Mouse (Mus musculus) embryonic facial prominence, embryonic 12.5 days (tissue): ENCODE measurements around the gene 1700037H04Rik. TPM values are rescaled to one million over a fixed set of nuclear protein-coding genes. Genes with fewer than 3 reads are reported as not detected.

ENCODE experiments used
- ATAC-seq: fragments of 200-750 bp; cut with Nextera tagmentation; 2 replicates; pipeline ENCODE4 v1.8.0; 2017; ENCODE audit not compliant: insufficient number of reproducible peaks, insufficient read depth, low FRiP score, low TSS enrichment
- H3K27ac ChIP-seq: fragments of 300-500 bp; sonication (generic); 2 replicates; pipeline ENCODE4 v1.5.1; 2016; ENCODE audit warnings: mild to moderate bottlenecking
- H3K27me3 ChIP-seq: fragments of 300-500 bp; sonication (generic); 2 replicates; pipeline ENCODE4 v1.6.1; 2016; ENCODE audit warnings: mild to moderate bottlenecking, moderate library complexity
- H3K36me3 ChIP-seq: fragments of 300-500 bp; sonication (generic); 2 replicates; pipeline ENCODE4 v1.6.1; 2016; ENCODE audit warnings: mild to moderate bottlenecking
- H3K4me1 ChIP-seq: fragments of 300-500 bp; sonication (generic); 2 replicates; pipeline ENCODE4 v1.6.1; 2016
- H3K4me2 ChIP-seq: fragments of 300-500 bp; sonication (generic); replicated peaks from 2 replicates; pipeline ENCODE4 v1.6.1; 2016; ENCODE audit warnings: mild to moderate bottlenecking, moderate library complexity
- H3K4me3 ChIP-seq: fragments of 300-500 bp; sonication (generic); 2 replicates; pipeline ENCODE4 v1.5.1; 2016; ENCODE audit warnings: mild to moderate bottlenecking
- H3K9ac ChIP-seq: fragments of 300-500 bp; sonication (generic); 2 replicates; pipeline ENCODE4 v1.6.1; 2016; ENCODE audit warnings: mild to moderate bottlenecking, moderate library complexity
- H3K9me3 ChIP-seq: fragments of 300-500 bp; sonication (generic); 2 replicates; pipeline ENCODE4 v1.6.1; 2016; ENCODE audit warnings: mild to moderate bottlenecking, moderate library complexity
- WGBS: fragments of 180-500 bp; shearing (Covaris S2); methylation state at CpG from one replicate; pipeline ENCODE4 v1.1.7; 2016; 5-methylcytosine and 5-hydroxymethylcytosine counted together
- polyA plus RNA-seq: library from polyadenylated mRNA; unstranded; fragments of >200 nt; fragmentation: Nextera tagmentation; extraction: Ambion mirVana; gene quantifications from 2 replicates; pipeline ENCODE4 v1.2.1, GENCODE M21; 2016

The 1700037H04Rik gene
- polyA plus RNA-seq, 1 experiment from 2014 or later: 74.1 TPM

- no peak overlapping the region for H3K9ac ChIP-seq
- no peak overlapping the region for H3K27ac ChIP-seq
- H3K36me3 ChIP-seq: peaks cover 93% of the 10 kb centered on the region
- no peak overlapping the region for H3K4me3 ChIP-seq
- no peaks in the 10 kb centered on the region for H3K27me3 ChIP-seq
- ATAC-seq: no peak
- H3K4me1 ChIP-seq: no peaks in the 10 kb centered on the region
- 66% methylated on average over 22 of the region's 22 CpGs for WGBS
- H3K4me2 ChIP-seq: no peak overlapping the region
- no peaks in the 10 kb centered on the region for H3K9me3 ChIP-seq
These were observed 16.7 kb downstream of the 1700037H04Rik start for GRCm38 (mm10) chr2:131143007-131143780.

GRCm38 (mm10) chr2:131142592-131142991 is 17.3 kb downstream of the 1700037H04Rik start:
- Histone ChIP-seq H3K4me3 (no peak overlapping the region), H3K4me1 (no peaks in the 10 kb centered on the region), H3K27me3 (no peaks in the 10 kb centered on the region), H3K27ac (no peak overlapping the region), H3K9me3 (no peaks in the 10 kb centered on the region), H3K9ac (no peak overlapping the region), H3K4me2 (no peak overlapping the region), H3K36me3 (peaks cover 93% of the 10 kb centered on the region)
- ATAC-seq: peak; percentile 54
- 30% methylated on average over 18 of the region's 18 CpGs for WGBS

GRCm38 (mm10) chr2:131141336-131141986 is 18.4 kb downstream of the 1700037H04Rik start:
- no peaks in the 10 kb centered on the region for H3K4me1 ChIP-seq
- no peak for ATAC-seq
- H3K27me3 ChIP-seq: no peaks in the 10 kb centered on the region
- peaks cover 92% of the 10 kb centered on the region for H3K36me3 ChIP-seq
- H3K27ac ChIP-seq: no peak overlapping the region
- no peak overlapping the region for H3K4me3 ChIP-seq
- no peak overlapping the region for H3K4me2 ChIP-seq
- H3K9ac ChIP-seq: no peak overlapping the region
- H3K9me3 ChIP-seq: no peaks in the 10 kb centered on the region
- 81% methylated on average over 8 of the region's 8 CpGs for WGBS

- Histone ChIP-seq H3K9ac (no peak overlapping the region), H3K4me3 (no peak overlapping the region), H3K4me1 (no peaks in the 10 kb centered on the region), H3K4me2 (no peak overlapping the region), H3K9me3 (no peaks in the 10 kb centered on the region), H3K36me3 (peaks cover 90% of the 10 kb centered on the region), H3K27ac (no peak overlapping the region), H3K27me3 (no peaks in the 10 kb centered on the region)
- WGBS: 67% methylated on average over 5 of the region's 5 CpGs
- no peak for ATAC-seq
These were observed 19.4 kb downstream of the 1700037H04Rik start for GRCm38 (mm10) chr2:131140533-131140905.

GRCm38 (mm10) chr2:131139886-131140532 is 19.9 kb downstream of the 1700037H04Rik start:
- no peak for ATAC-seq

GRCm38 (mm10) chr2:131139287-131139686 is 20.6 kb downstream of the 1700037H04Rik start:
- Histone ChIP-seq H3K27me3 (no peaks in the 10 kb centered on the region), H3K36me3 (peaks cover 89% of the 10 kb centered on the region), H3K9ac (no peak overlapping the region), H3K4me3 (no peak overlapping the region), H3K4me1 (peaks cover 7% of the 10 kb centered on the region; the same call in 1 of the 2 replicates), H3K9me3 (no peaks in the 10 kb centered on the region), H3K27ac (no peak overlapping the region), H3K4me2 (no peak overlapping the region)
- no peak for ATAC-seq
- WGBS: 89% methylated on average over 5 of the region's 5 CpGs

More at GRCm38 (mm10) chr2:131139886-131140532, 19.9 kb downstream of the 1700037H04Rik start:
- Histone ChIP-seq H3K9me3 (no peaks in the 10 kb centered on the region), H3K27me3 (no peaks in the 10 kb centered on the region), H3K4me1 (peaks cover 3% of the 10 kb centered on the region; the same call in 1 of the 2 replicates), H3K4me3 (no peak overlapping the region), H3K27ac (no peak overlapping the region), H3K4me2 (no peak overlapping the region), H3K9ac (no peak overlapping the region), H3K36me3 (peaks cover 89% of the 10 kb centered on the region)
- 42% methylated on average over 5 of the region's 5 CpGs for WGBS

GRCm38 (mm10) chr2:131138760-131139159 is 21.1 kb downstream of the 1700037H04Rik start:
- Histone ChIP-seq H3K4me2 (no peak overlapping the region), H3K4me3 (no peak overlapping the region), H3K27me3 (no peaks in the 10 kb centered on the region), H3K9me3 (no peaks in the 10 kb centered on the region), H3K36me3 (peaks cover 91% of the 10 kb centered on the region), H3K27ac (no peak overlapping the region), H3K9ac (no peak overlapping the region), H3K4me1 (peaks cover 7% of the 10 kb centered on the region; the same call in 1 of the 2 replicates)
- WGBS: 94% methylated on average over 7 of the region's 7 CpGs
- ATAC-seq: no peak

GRCm38 (mm10) chr2:131138296-131138695 is 21.6 kb downstream of the 1700037H04Rik start:
- peaks cover 7% of the 10 kb centered on the region; the same call in 1 of the 2 replicates for H3K4me1 ChIP-seq
- H3K9me3 ChIP-seq: no peaks in the 10 kb centered on the region
- peaks cover 86% of the 10 kb centered on the region for H3K36me3 ChIP-seq
- no peak overlapping the region for H3K27ac ChIP-seq
- H3K27me3 ChIP-seq: no peaks in the 10 kb centered on the region
- no peak overlapping the region for H3K4me2 ChIP-seq
- no peak overlapping the region for H3K4me3 ChIP-seq
- H3K9ac ChIP-seq: no peak overlapping the region
- WGBS: 80% methylated on average over 4 of the region's 4 CpGs
- ATAC-seq: no peak

- 0 out of 2 replicates have a peak, but pooled peaks have one; percentile 23 for ATAC-seq
- H3K4me3 ChIP-seq: no peak overlapping the region
- WGBS: 68% methylated on average over 11 of the region's 11 CpGs
- H3K9ac ChIP-seq: no peak overlapping the region
- peaks cover 64% of the 10 kb centered on the region for H3K36me3 ChIP-seq
- H3K4me2 ChIP-seq: no peak overlapping the region
- H3K9me3 ChIP-seq: no peaks in the 10 kb centered on the region
- no peak overlapping the region for H3K27ac ChIP-seq
- H3K4me1 ChIP-seq: peaks cover 15% of the 10 kb centered on the region
- H3K27me3 ChIP-seq: no peaks in the 10 kb centered on the region
These were observed 24.3 kb downstream of the 1700037H04Rik start for GRCm38 (mm10) chr2:131135521-131136139.

- no peaks in the 10 kb centered on the region for H3K27me3 ChIP-seq
- 76% methylated on average over 8 of the region's 8 CpGs for whole genome bisulfite sequencing
- H3K36me3 ChIP-seq: peaks cover 58% of the 10 kb centered on the region
- no peak for ATAC-seq
- no peaks in the 10 kb centered on the region for H3K9me3 ChIP-seq
- H3K27ac ChIP-seq: peak overlapping the region; percentile 51; the same call in 1 of the 2 replicates
- no peak overlapping the region for H3K9ac ChIP-seq
- H3K4me2 ChIP-seq: no peak overlapping the region
- no peak overlapping the region for H3K4me3 ChIP-seq
- peaks cover 15% of the 10 kb centered on the region for H3K4me1 ChIP-seq
These were observed 25.0 kb downstream of the 1700037H04Rik start for GRCm38 (mm10) chr2:131134826-131135400.

- Histone ChIP-seq H3K9me3 (no peaks in the 10 kb centered on the region), H3K4me1 (peaks cover 15% of the 10 kb centered on the region), H3K4me3 (no peak overlapping the region), H3K4me2 (no peak overlapping the region), H3K27me3 (no peaks in the 10 kb centered on the region), H3K36me3 (peaks cover 53% of the 10 kb centered on the region), H3K9ac (no peak overlapping the region), H3K27ac (peak overlapping the region; percentile 51; the same call in 1 of the 2 replicates)
- ATAC-seq: no peak
- WGBS: 75% methylated on average over 1 of the region's 1 CpGs
These were observed 25.5 kb downstream of the 1700037H04Rik start for GRCm38 (mm10) chr2:131134381-131134780.
